Mouse (Mus musculus): ENCODE measurements around the gene Upf3b.

DNA sequence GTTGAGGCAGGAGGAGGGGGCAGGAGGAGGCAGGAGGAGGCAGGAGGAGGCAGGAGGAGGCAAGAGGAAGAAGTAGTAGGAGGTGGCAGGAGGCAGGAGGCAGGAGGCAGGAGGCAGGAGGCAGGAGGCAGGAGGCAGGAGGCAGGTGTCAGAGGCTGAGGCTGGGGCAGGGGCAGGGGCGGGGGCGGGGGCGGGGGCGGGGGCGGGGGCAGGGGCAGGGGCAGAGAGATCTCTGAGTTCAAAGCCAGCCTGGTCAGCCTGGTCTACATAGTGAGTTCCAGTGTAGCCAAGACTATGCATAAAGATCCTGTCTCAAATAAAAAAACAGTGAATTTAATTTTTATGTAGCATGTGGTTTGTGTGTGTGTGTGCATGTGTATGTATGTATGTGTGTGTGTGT, 7.0 kb upstream of the Upf3b start:
- TF ChIP-seq POLR2A (IDR thresholded peaks at IDR 0.05; ENCODE audit: insufficient read length, low read depth) (no peak), TCF12 (IDR thresholded peaks at IDR 0.05; ENCODE audit: insufficient read depth, poor library complexity, severe bottlenecking) (no peak), MAX (IDR thresholded peaks at IDR 0.05; ENCODE audit: low read depth) (no peak), REST (IDR thresholded peaks at IDR 0.05; ENCODE audit: insufficient read depth, insufficient read length) (no peak), USF1 (IDR thresholded peaks at IDR 0.05; ENCODE audit: low read depth) (no peak), MYOD1 (IDR thresholded peaks at IDR 0.05; ENCODE audit: control insufficient read depth in 1 of 3, insufficient read length in 2 of 3, low read depth in 2 of 3) (no peak), MYOG (IDR thresholded peaks at IDR 0.05; ENCODE audit: control insufficient read depth in 1 of 3, insufficient read depth in 1 of 3, insufficient read length in 2 of 3, low read depth in 2 of 3) (no peak), E2F4 (IDR thresholded peaks at IDR 0.05; ENCODE audit: insufficient read depth) (no peak)
